Mouse (Mus musculus) ES-E14 (cell line): ENCODE results near the gene Nav1.

ENCODE experiments used
- CHD2 ChIP-seq: IDR thresholded peaks from 2 replicates; pipeline ENCODE4 v1.6.1; 2014; ENCODE audit warnings: mild to moderate bottlenecking, low read depth, low read length, inconsistent platforms
- HCFC1 ChIP-seq: IDR thresholded peaks from 2 replicates; pipeline ENCODE4 v1.6.1; 2012; ENCODE audit warnings: low read length, inconsistent platforms, borderline replicate concordance; ENCODE audit not compliant: insufficient read depth
- ZNF384 ChIP-seq: IDR thresholded peaks from 2 replicates; pipeline ENCODE4 v1.6.1; 2012; ENCODE audit warnings: low read depth, low read length, inconsistent platforms

- TF ChIP-seq ZNF384 = no peak
- no peak for TF ChIP-seq CHD2
- TF ChIP-seq HCFC1 = no peak
These were observed 125.4 kb downstream of the Nav1 start for GRCm38 (mm10) chr1:135481656-135482055.
